Mouse (Mus musculus) heart, embryonic 13.5 days (tissue): ENCODE measurements around the gene AB124611. TPM values are rescaled to one million over a fixed set of nuclear protein-coding genes. Genes with fewer than 3 reads are reported as not detected.

Experiments
- ATAC-seq: fragments of 200-750 bp; cut with Nextera tagmentation; 2 replicates; pipeline ENCODE4 v1.8.0; 2017; ENCODE audit warnings: moderate TSS enrichment; ENCODE audit not compliant: insufficient number of reproducible peaks, low FRiP score, low TSS enrichment; ENCODE audit errors: extremely low read depth
- H3K27ac ChIP-seq: fragments of 300-500 bp; sonication (generic); replicated peaks from 2 replicates; pipeline ENCODE4 v1.5.1; 2015; ENCODE audit warnings: moderate library complexity, mild to moderate bottlenecking, inconsistent platforms
- H3K27me3 ChIP-seq: fragments of 300-500 bp; sonication (generic); replicated peaks from 2 replicates; pipeline ENCODE4 v1.6.1; 2015; ENCODE audit warnings: mild to moderate bottlenecking, inconsistent platforms
- H3K36me3 ChIP-seq: fragments of 300-500 bp; sonication (generic); 2 replicates; pipeline ENCODE4 v1.6.1; 2015; ENCODE audit warnings: mild to moderate bottlenecking, inconsistent platforms
- H3K4me1 ChIP-seq: fragments of 300-500 bp; sonication (generic); 2 replicates; pipeline ENCODE4 v1.6.1; 2015; ENCODE audit warnings: inconsistent platforms
- H3K4me2 ChIP-seq: fragments of 300-500 bp; sonication (generic); 2 replicates; pipeline ENCODE4 v1.6.1; 2015; ENCODE audit warnings: inconsistent platforms, mild to moderate bottlenecking, moderate library complexity
- H3K4me3 ChIP-seq: fragments of 300-500 bp; sonication (generic); 2 replicates; pipeline ENCODE4 v1.5.1; 2015; ENCODE audit warnings: moderate library complexity, mild to moderate bottlenecking, inconsistent platforms
- H3K9ac ChIP-seq: fragments of 300-500 bp; sonication (generic); 2 replicates; pipeline ENCODE4 v1.6.1; 2015; ENCODE audit warnings: inconsistent platforms, mild to moderate bottlenecking, moderate library complexity
- H3K9me3 ChIP-seq: fragments of 300-500 bp; sonication (generic); 2 replicates; pipeline ENCODE4 v1.6.1; 2016; ENCODE audit warnings: inconsistent platforms
- WGBS: fragments of 180-500 bp; shearing (Covaris S2); methylation state at CpG from one replicate; pipeline ENCODE4 v1.1.7; 2015; ENCODE audit warnings: mixed read lengths; 5-methylcytosine and 5-hydroxymethylcytosine counted together
- polyA plus RNA-seq: library from polyadenylated mRNA; unstranded; fragments of >200 nt; fragmentation: Nextera tagmentation; extraction: Ambion mirVana; gene quantifications from 2 replicates; pipeline ENCODE4 v1.2.1, GENCODE M21; 2015

The AB124611 gene
- polyA plus RNA-seq, 1 experiment from 2014 or later, result 2.1 TPM

- Histone ChIP-seq H3K4me2 (peak overlapping the region; percentile 85), H3K27ac (peak overlapping the region; percentile 98), H3K4me1 (peaks cover 27% of the 10 kb centered on the region), H3K36me3 (peaks cover 28% of the 10 kb centered on the region), H3K9ac (peak overlapping the region; percentile 96), H3K4me3 (peak overlapping the region; percentile 84), H3K9me3 (no peaks in the 10 kb centered on the region), H3K27me3 (no peaks in the 10 kb centered on the region)
- ATAC-seq, result peak; percentile 28
- under 1% methylated on average over 55 of the region's 66 CpGs for WGBS
These were observed 21.3 kb downstream of the AB124611 start for GRCm38 (mm10) chr9:21547075-21547941.

GRCm38 (mm10) chr9:21551049-21551448 is 25.1 kb downstream of the AB124611 start:
- H3K9me3 ChIP-seq, result no peaks in the 10 kb centered on the region
- no peak overlapping the region for H3K4me2 ChIP-seq
- no peak for ATAC-seq
- H3K9ac ChIP-seq, result no peak overlapping the region
- WGBS, result 82% methylated on average over 2 of the region's 2 CpGs
- H3K4me1 ChIP-seq, result peaks cover 37% of the 10 kb centered on the region
- no peak overlapping the region for H3K27ac ChIP-seq
- H3K27me3 ChIP-seq, result no peaks in the 10 kb centered on the region
- H3K4me3 ChIP-seq, result no peak overlapping the region
- peaks cover 49% of the 10 kb centered on the region for H3K36me3 ChIP-seq

GRCm38 (mm10) chr9:21553607-21554273 is 27.8 kb downstream of the AB124611 start:
- Histone ChIP-seq H3K4me2 (no peak overlapping the region), H3K36me3 (peaks cover 49% of the 10 kb centered on the region), H3K9me3 (no peaks in the 10 kb centered on the region), H3K27ac (no peak overlapping the region), H3K4me1 (peaks cover 47% of the 10 kb centered on the region), H3K9ac (peak overlapping the region; percentile 37; the same call in 1 of the 2 replicates), H3K27me3 (no peaks in the 10 kb centered on the region), H3K4me3 (no peak overlapping the region)
- 82% methylated on average over 6 of the region's 6 CpGs for WGBS
- ATAC-seq, result no peak

- Histone ChIP-seq H3K36me3 (peaks cover 41% of the 10 kb centered on the region), H3K9me3 (no peaks in the 10 kb centered on the region), H3K27me3 (no peaks in the 10 kb centered on the region), H3K4me1 (peaks cover 48% of the 10 kb centered on the region), H3K4me3 (no peak overlapping the region), H3K27ac (no peak overlapping the region), H3K9ac (no peak overlapping the region), H3K4me2 (no peak overlapping the region)
- ATAC-seq, result no peak
- 80% methylated on average over 6 of the region's 6 CpGs for WGBS
These were observed 29.3 kb downstream of the AB124611 start for GRCm38 (mm10) chr9:21555198-21555742.

- Histone ChIP-seq H3K9ac (no peak overlapping the region), H3K4me1 (peaks cover 48% of the 10 kb centered on the region), H3K4me3 (no peak overlapping the region), H3K27ac (0 out of 2 replicates have a peak overlapping the region, but pooled peaks have one; percentile 42), H3K4me2 (no peak overlapping the region), H3K9me3 (no peaks in the 10 kb centered on the region), H3K36me3 (peaks cover 37% of the 10 kb centered on the region), H3K27me3 (no peaks in the 10 kb centered on the region)
- WGBS, result 83% methylated on average over 2 of the region's 2 CpGs
- ATAC-seq, result no peak
These were observed 31.0 kb downstream of the AB124611 start for GRCm38 (mm10) chr9:21556996-21557395.

- Histone ChIP-seq H3K4me2 (no peak overlapping the region), H3K4me1 (peaks cover 48% of the 10 kb centered on the region), H3K9ac (no peak overlapping the region), H3K9me3 (no peaks in the 10 kb centered on the region), H3K36me3 (peaks cover 32% of the 10 kb centered on the region), H3K4me3 (no peak overlapping the region), H3K27me3 (no peaks in the 10 kb centered on the region), H3K27ac (0 out of 2 replicates have a peak overlapping the region, but pooled peaks have one; percentile 68)
- WGBS, result 88% methylated on average over 2 of the region's 2 CpGs
- no peak for ATAC-seq
These were observed 31.6 kb downstream of the AB124611 start for GRCm38 (mm10) chr9:21557556-21557955.

- Histone ChIP-seq H3K36me3 (peaks cover 28% of the 10 kb centered on the region), H3K9me3 (no peaks in the 10 kb centered on the region), H3K9ac (no peak overlapping the region), H3K27ac (peak overlapping the region; percentile 68), H3K4me2 (peak overlapping the region; percentile 27), H3K4me3 (no peak overlapping the region), H3K4me1 (peaks cover 49% of the 10 kb centered on the region), H3K27me3 (no peaks in the 10 kb centered on the region)
- WGBS, result 38% methylated on average over 4 of the region's 4 CpGs
- ATAC-seq, result peak; percentile 49
These were observed 32.4 kb downstream of the AB124611 start for GRCm38 (mm10) chr9:21558366-21558765.

GRCm38 (mm10) chr9:21559151-21559550 is 33.2 kb downstream of the AB124611 start:
- WGBS, result 84% methylated on average over 3 of the region's 3 CpGs
- peak overlapping the region; percentile 68; the same call in 1 of the 2 replicates for H3K27ac ChIP-seq
- no peak overlapping the region for H3K4me3 ChIP-seq
- H3K4me2 ChIP-seq, result no peak overlapping the region; the same call in 1 of the 2 replicates
- no peaks in the 10 kb centered on the region for H3K27me3 ChIP-seq
- H3K9me3 ChIP-seq, result no peaks in the 10 kb centered on the region
- peaks cover 46% of the 10 kb centered on the region for H3K4me1 ChIP-seq
- 0 out of 2 replicates have a peak overlapping the region, but pooled peaks have one; percentile 19 for H3K9ac ChIP-seq
- no peak for ATAC-seq
- peaks cover 21% of the 10 kb centered on the region for H3K36me3 ChIP-seq

GRCm38 (mm10) chr9:21564420-21564819 is 38.4 kb downstream of the AB124611 start:
- no peak for ATAC-seq
- Histone ChIP-seq H3K9ac (no peak overlapping the region), H3K36me3 (peaks cover 20% of the 10 kb centered on the region), H3K27ac (peak overlapping the region; percentile 21; the same call in 1 of the 2 replicates), H3K4me3 (no peak overlapping the region), H3K27me3 (no peaks in the 10 kb centered on the region), H3K4me2 (no peak overlapping the region), H3K4me1 (peaks cover 31% of the 10 kb centered on the region), H3K9me3 (no peaks in the 10 kb centered on the region)
- 73% methylated on average over 1 of the region's 1 CpGs for WGBS

- H3K27ac ChIP-seq, result 0 out of 2 replicates have a peak overlapping the region, but pooled peaks have one; percentile 21
- H3K9me3 ChIP-seq, result no peaks in the 10 kb centered on the region
These were observed 39.1 kb downstream of the AB124611 start for GRCm38 (mm10) chr9:21565004-21565586.

GRCm38 (mm10) chr9:21566538-21566937 is 40.6 kb downstream of the AB124611 start:
- Histone ChIP-seq H3K4me1 (peaks cover 31% of the 10 kb centered on the region), H3K27ac (no peak overlapping the region), H3K27me3 (no peaks in the 10 kb centered on the region), H3K4me3 (no peak overlapping the region), H3K9me3 (no peaks in the 10 kb centered on the region), H3K4me2 (no peak overlapping the region), H3K9ac (no peak overlapping the region), H3K36me3 (peaks cover 34% of the 10 kb centered on the region)
- no peak for ATAC-seq
- 77% methylated on average over 1 of the region's 1 CpGs for WGBS

More at GRCm38 (mm10) chr9:21565004-21565586, 39.1 kb downstream of the AB124611 start:
- Histone ChIP-seq H3K4me2 (no peak overlapping the region), H3K9ac (no peak overlapping the region), H3K4me1 (peaks cover 31% of the 10 kb centered on the region), H3K27me3 (no peaks in the 10 kb centered on the region), H3K36me3 (peaks cover 26% of the 10 kb centered on the region), H3K4me3 (no peak overlapping the region)
- WGBS, result 57% methylated on average over 4 of the region's 4 CpGs
- ATAC-seq, result no peak
